Mouse (Mus musculus): Measurements from ENCODE around the gene Cdh4.

- no peak for TF ChIP-seq CTCF (IDR thresholded peaks at IDR 0.05; ENCODE audit: low read depth)
- TF ChIP-seq EP300 (IDR thresholded peaks at IDR 0.05; ENCODE audit: low read depth) = no peak
These were observed 271.9 kb downstream of the Cdh4 start for GRCm38 (mm10) chr2:179714145-179714544.
